Comparison of ENCODE assay signal across 10 mouse cellular contexts in the genomic region with DNA sequence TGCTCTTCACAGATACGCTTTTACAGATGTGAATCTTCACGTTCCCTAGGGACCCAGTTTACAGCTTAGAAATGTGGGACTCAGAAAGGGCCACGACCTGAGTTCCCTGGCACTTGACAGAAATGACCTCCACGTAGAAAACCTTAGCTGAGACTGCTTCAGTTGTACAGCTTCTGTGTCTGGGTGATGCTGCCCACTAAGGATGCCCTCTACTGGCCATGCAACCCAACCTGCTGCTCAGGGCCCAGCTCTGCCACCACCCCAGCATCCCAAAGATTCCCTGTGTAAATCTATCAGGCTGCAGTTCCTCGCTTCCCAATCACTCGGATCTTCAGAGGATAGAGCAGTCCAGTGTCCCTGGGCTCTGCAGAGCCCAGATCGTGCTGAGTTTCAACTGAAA.
DNase-seq lines count a peak whose midpoint lies in the region; ATAC-seq lines count a peak whose summit lies in the region.
"Had no signal": no experiment of that assay in that cellular context is flagged by ENCODE, and none has a peak within 500 bp of the region (broad histone marks: within the 10 kb centered on the region; RNA-seq: fewer than 3 reads in every experiment).

No protein-coding gene starts in this region.

- H3K27me3 ChIP-seq in hindbrain, embryonic 10.5 days (ENCODE audit: insufficient read depth, poor library complexity, severe bottlenecking): no peaks in the 10 kb centered on the region
- H3K27me3 ChIP-seq in hindbrain, embryonic 14.5 days (ENCODE audit: control insufficient read depth, insufficient read depth, low read length): no peaks in the 10 kb centered on the region
- H3K27me3 ChIP-seq in midbrain, embryonic 13.5 days: no peaks in the 10 kb centered on the region
- no peaks in the 10 kb centered on the region for H3K27me3 ChIP-seq in midbrain, embryonic 10.5 days (ENCODE audit: low read depth, poor library complexity, severe bottlenecking)
- H3K27me3 ChIP-seq: embryonic facial prominence, embryonic 15.5 days; heart, embryonic 13.5 days had no signal

- ATAC-seq in hindbrain, embryonic 14.5 days (ENCODE audit: low FRiP score): no peak
- ATAC-seq in midbrain, embryonic 13.5 days: peak; percentile 17; the same call in 1 of the 2 replicates

- WGBS in hindbrain, embryonic 10.5 days: 72% methylated on average over 7 of the region's 7 CpGs
- WGBS in hindbrain, embryonic 14.5 days: 69% methylated on average over 7 of the region's 7 CpGs
- 71% methylated on average over 7 of the region's 7 CpGs for WGBS in midbrain, embryonic 13.5 days
- WGBS in midbrain, embryonic 10.5 days: 69% methylated on average over 7 of the region's 7 CpGs

- H3K4me2 ChIP-seq in hindbrain, embryonic 14.5 days (replicated peaks): no peak overlapping the region
- H3K4me2 ChIP-seq in midbrain, embryonic 13.5 days (replicated peaks): no peak overlapping the region
- H3K4me2 ChIP-seq: embryonic facial prominence, embryonic 15.5 days; heart, embryonic 13.5 days had no signal

- H3K36me3 ChIP-seq in hindbrain, embryonic 10.5 days: peaks cover 12% of the 10 kb centered on the region; the same call in 1 of the 2 replicates
- H3K36me3 ChIP-seq in hindbrain, embryonic 14.5 days (replicated peaks; ENCODE audit: control insufficient read depth, insufficient read depth): no peaks in the 10 kb centered on the region
- no peaks in the 10 kb centered on the region for H3K36me3 ChIP-seq in midbrain, embryonic 13.5 days
- peaks cover 7% of the 10 kb centered on the region; the same call in 1 of the 2 replicates for H3K36me3 ChIP-seq in midbrain, embryonic 10.5 days
- H3K36me3 ChIP-seq: embryonic facial prominence, embryonic 15.5 days; heart, embryonic 13.5 days had no signal

- peak; percentile 34 for DNase-seq in hindbrain, embryonic 10.5 days (ENCODE audit: low spot score)
- no peak for DNase-seq in hindbrain, embryonic 14.5 days (ENCODE audit: low spot score)
- DNase-seq in midbrain, embryonic 10.5 days (ENCODE audit: low spot score): no peak
- DNase-seq in cerebellum, adult 9-10 months: peak; percentile 38
- peak; percentile 48 for DNase-seq in retina, postnatal 1 day
- no peak for DNase-seq in urinary bladder, postnatal 25 days (ENCODE audit: low spot score)
- DNase-seq in heart, postnatal 14 days: no peak

- H3K27ac ChIP-seq in hindbrain, embryonic 10.5 days: no peak overlapping the region
- H3K27ac ChIP-seq in hindbrain, embryonic 14.5 days: no peak overlapping the region
- H3K27ac ChIP-seq in midbrain, embryonic 13.5 days: 0 out of 2 replicates have a peak overlapping the region, but pooled peaks have one; percentile 25
- H3K27ac ChIP-seq in midbrain, embryonic 10.5 days (replicated peaks): no peak overlapping the region
- H3K27ac ChIP-seq: embryonic facial prominence, embryonic 15.5 days; heart, embryonic 13.5 days had no signal

- no peak overlapping the region for H3K9ac ChIP-seq in hindbrain, embryonic 14.5 days
- no peak overlapping the region for H3K9ac ChIP-seq in midbrain, embryonic 13.5 days (replicated peaks)
- H3K9ac ChIP-seq: embryonic facial prominence, embryonic 15.5 days; heart, embryonic 13.5 days had no signal

- H3K9me3 ChIP-seq in hindbrain, embryonic 10.5 days: no peaks in the 10 kb centered on the region
- no peaks in the 10 kb centered on the region for H3K9me3 ChIP-seq in hindbrain, embryonic 14.5 days (ENCODE audit: control insufficient read depth, low read length)
- no peaks in the 10 kb centered on the region for H3K9me3 ChIP-seq in midbrain, embryonic 13.5 days
- no peaks in the 10 kb centered on the region for H3K9me3 ChIP-seq in midbrain, embryonic 10.5 days (replicated peaks)
- H3K9me3 ChIP-seq: embryonic facial prominence, embryonic 15.5 days; heart, embryonic 13.5 days had no signal

- H3K4me3 ChIP-seq in hindbrain, embryonic 10.5 days: no peak overlapping the region
- H3K4me3 ChIP-seq in hindbrain, embryonic 14.5 days (replicated peaks; ENCODE audit: low read length): no peak overlapping the region
- H3K4me3 ChIP-seq in midbrain, embryonic 13.5 days (replicated peaks): no peak overlapping the region
- H3K4me3 ChIP-seq in midbrain, embryonic 10.5 days: no peak overlapping the region
- H3K4me3 ChIP-seq: embryonic facial prominence, embryonic 15.5 days; heart, embryonic 13.5 days had no signal

- intact Hi-C loops in heart, postnatal 14 days (cut with DNase I): no loop called here

- H3K4me1 ChIP-seq in hindbrain, embryonic 10.5 days (replicated peaks): peaks cover 38% of the 10 kb centered on the region
- H3K4me1 ChIP-seq in hindbrain, embryonic 14.5 days (replicated peaks; ENCODE audit: control insufficient read depth, insufficient read depth, low read length): no peaks in the 10 kb centered on the region; the same call in none of the 2 replicates
- H3K4me1 ChIP-seq in midbrain, embryonic 13.5 days (replicated peaks): peaks cover 29% of the 10 kb centered on the region
- H3K4me1 ChIP-seq in midbrain, embryonic 10.5 days: peaks cover 29% of the 10 kb centered on the region

Comparison
In these comparisons a context has a peak if more than half of its experiments do, and no peak if none do; other contexts are left out.
1. DNase-seq: peak in hindbrain, embryonic 10.5 days (single experiment), cerebellum, adult 9-10 months (single experiment) and retina, postnatal 1 day (single experiment); none in hindbrain, embryonic 14.5 days (single experiment), midbrain, embryonic 10.5 days (single experiment), urinary bladder, postnatal 25 days (single experiment) and heart, postnatal 14 days (0 of 2).